Mouse (Mus musculus) myocyte (in vitro differentiated cells): ENCODE measurements around the gene Pi4ka.

Source experiments
- MAX ChIP-seq: IDR thresholded peaks from one replicate; pipeline ENCODE4 v1.6.1; 2011; ENCODE audit warnings: low read depth, mild to moderate bottlenecking, control low read depth
- MYOD1 ChIP-seq, 3 experiments: IDR thresholded peaks; one replicate each; pipeline ENCODE4 v1.6.1; 2011; ENCODE audit warnings: control low read depth in 2 of 3, low read depth in 2 of 3, mild to moderate bottlenecking in 2 of 3, moderate library complexity in 1 of 3; ENCODE audit not compliant: insufficient read length in 2 of 3, control insufficient read depth in 1 of 3
- MYOG ChIP-seq, 3 experiments: IDR thresholded peaks; one replicate each; pipeline ENCODE4 v1.6.1; 2011; ENCODE audit warnings: control low read depth in 2 of 3, low read depth in 2 of 3, mild to moderate bottlenecking in 2 of 3; ENCODE audit not compliant: insufficient read length in 2 of 3, control insufficient read depth in 1 of 3, insufficient read depth in 1 of 3
- POLR2A ChIP-seq: IDR thresholded peaks from one replicate; pipeline ENCODE4 v1.6.1; 2011; ENCODE audit warnings: low read depth, mild to moderate bottlenecking, control low read depth, moderate library complexity; ENCODE audit not compliant: insufficient read length
- POLR2AphosphoS2 ChIP-seq: IDR thresholded peaks from one replicate; pipeline ENCODE4 v1.6.1; 2011; ENCODE audit warnings: low read depth, control low read depth; ENCODE audit not compliant: insufficient read length
- TCF12 ChIP-seq: IDR thresholded peaks from one replicate; pipeline ENCODE4 v1.6.1; 2011; ENCODE audit warnings: mild to moderate bottlenecking, control low read depth; ENCODE audit not compliant: poor library complexity, insufficient read depth, severe bottlenecking

DNA sequence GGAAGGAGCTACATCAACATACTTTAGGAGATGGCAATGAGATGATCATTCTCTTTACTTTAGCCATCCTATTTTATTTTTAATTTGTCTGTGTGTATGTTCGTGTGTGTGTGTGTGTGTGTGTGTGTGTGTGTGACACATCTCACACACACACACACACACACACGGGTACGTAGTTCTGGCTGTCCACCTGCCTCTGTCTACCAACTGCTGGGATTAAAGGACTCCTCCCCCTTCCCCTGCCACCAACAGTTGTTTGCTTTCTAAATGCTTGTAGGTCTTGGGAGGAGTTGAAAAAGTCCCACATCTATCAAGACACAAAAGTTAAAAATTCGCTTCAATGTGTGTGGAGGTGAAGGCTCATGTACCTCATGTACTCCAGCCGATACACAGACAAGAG is 81.4 kb downstream of the Pi4ka start:
- TF ChIP-seq POLR2A = no peak
- TF ChIP-seq TCF12 = peak; percentile 17
- no peak for TF ChIP-seq POLR2AphosphoS2
- peak in 1 of 3 experiments; percentile 59 for TF ChIP-seq MYOG (IDR thresholded peaks at IDR 0.05; ENCODE audit: control insufficient read depth in 1 of 3, insufficient read depth in 1 of 3, insufficient read length in 2 of 3, low read depth in 2 of 3)
- no peak for TF ChIP-seq MAX
- peak; percentile 71 to 93 (median 86) for TF ChIP-seq MYOD1 (IDR thresholded peaks at IDR 0.05; ENCODE audit: control insufficient read depth in 1 of 3, insufficient read length in 2 of 3, low read depth in 2 of 3)
